Mouse (Mus musculus) MEL (cell line): ENCODE results near the gene Tmem37.

Source experiments
- CTCF ChIP-seq, 3 experiments: IDR thresholded peaks in 2 of 3; conservative IDR thresholded peaks in 1 of 3; 2 replicates each; pipeline ENCODE4 v1.5.1; 2011 to 2012; ENCODE audit warnings: low read length in 3 of 3, low read depth in 2 of 3, mild to moderate bottlenecking in 2 of 3, improper control_type of control experiment in 1 of 3, inconsistent platforms in 1 of 3, mixed read lengths in 1 of 3, moderate library complexity in 1 of 3; ENCODE audit not compliant: control insufficient read depth in 1 of 3, insufficient read depth in 1 of 3, poor library complexity in 1 of 3, severe bottlenecking in 1 of 3
- MAX ChIP-seq: IDR thresholded peaks from 2 replicates; pipeline ENCODE4 v1.6.1; 2011; ENCODE audit warnings: low read length, improper control_type of control experiment
- POLR2A ChIP-seq, 2 experiments: IDR thresholded peaks; 2 replicates each; pipeline ENCODE4 v1.6.1; 2011 to 2012; ENCODE audit warnings: low read length in 2 of 2, mild to moderate bottlenecking in 2 of 2, control low read depth in 1 of 2, improper control_type of control experiment in 1 of 2, low read depth in 1 of 2, moderate library complexity in 1 of 2; ENCODE audit not compliant: control insufficient read depth in 1 of 2, insufficient read depth in 1 of 2, poor library complexity in 1 of 2

GRCm38 (mm10) chr1:120054997-120055396 lies 18.9 kb downstream of the Tmem37 start:
- TF ChIP-seq CTCF (IDR thresholded peaks at IDR 0.05 in 2 of 3, conservative IDR thresholded peaks at IDR 0.05 in 1 of 3; ENCODE audit: control insufficient read depth in 1 of 3, insufficient read depth in 1 of 3, low read depth in 2 of 3, low read length in 3 of 3, poor library complexity in 1 of 3, severe bottlenecking in 1 of 3) (no peak), MAX (no peak), POLR2A (IDR thresholded peaks at IDR 0.05; ENCODE audit: control insufficient read depth in 1 of 2, insufficient read depth in 1 of 2, low read depth in 1 of 2, low read length in 2 of 2, poor library complexity in 1 of 2) (no peak)
